Mouse (Mus musculus) ES-E14 (cell line): ENCODE measurements at regions not wholly inside any gene's neighbourhood (a gene's known extent, or its start where the extent isn't known, plus 50 kb on each side); places are given as distances from the start of the nearest gene placed in this dataset.

Experiments
- DNase-seq: peaks from one replicate; pipeline ENCODE4 v3.0.0-alpha.2; 2013; ENCODE audit warnings: low read depth, low spot score
- H3K27ac ChIP-seq: 2 replicates; pipeline ENCODE4 v1.5.1; 2012; ENCODE audit warnings: low read depth, mild to moderate bottlenecking, low read length, moderate library complexity, mixed read lengths; ENCODE audit not compliant: poor library complexity, insufficient read depth, severe bottlenecking
- H3K36me3 ChIP-seq: 2 replicates; pipeline ENCODE4 v1.6.1; 2012; ENCODE audit warnings: mild to moderate bottlenecking, low read length, moderate library complexity, mixed read lengths; ENCODE audit not compliant: control insufficient read depth, poor library complexity, insufficient read depth, severe bottlenecking
- H3K4me1 ChIP-seq, 2 experiments: fragments of 150-350 bp in 1 of 2; sonication (generic) in 1 of 2; 2 replicates each; pipeline ENCODE4 v1.6.1; 2012; ENCODE audit warnings: low read length in 2 of 2, mild to moderate bottlenecking in 1 of 2, mixed read lengths in 1 of 2; ENCODE audit not compliant: control insufficient read depth in 2 of 2, insufficient read depth in 2 of 2, poor library complexity in 1 of 2
- H3K4me3 ChIP-seq, 2 experiments: fragments of 150-350 bp in 1 of 2; sonication (generic) in 1 of 2; 2 replicates each; pipeline ENCODE4 v1.5.1; 2012; ENCODE audit warnings: low read length in 2 of 2, low read depth in 1 of 2, mild to moderate bottlenecking in 1 of 2, mixed read lengths in 1 of 2; ENCODE audit not compliant: insufficient read depth in 1 of 2, poor library complexity in 1 of 2, severe bottlenecking in 1 of 2
- H3K9ac ChIP-seq: 2 replicates; pipeline ENCODE4 v1.6.1; 2012; ENCODE audit warnings: low read depth, mild to moderate bottlenecking, low read length, mixed read lengths; ENCODE audit not compliant: poor library complexity, insufficient read depth, severe bottlenecking
- H3K9me3 ChIP-seq: fragments of 150-350 bp; sonication (generic); 2 replicates; pipeline ENCODE4 v1.6.1; 2012; ENCODE audit warnings: low read depth, mild to moderate bottlenecking, low read length; ENCODE audit not compliant: control insufficient read depth, insufficient read depth
- CHD2 ChIP-seq: IDR thresholded peaks from 2 replicates; pipeline ENCODE4 v1.6.1; 2014; ENCODE audit warnings: mild to moderate bottlenecking, low read depth, low read length, inconsistent platforms
- HCFC1 ChIP-seq: IDR thresholded peaks from 2 replicates; pipeline ENCODE4 v1.6.1; 2012; ENCODE audit warnings: low read length, inconsistent platforms, borderline replicate concordance; ENCODE audit not compliant: insufficient read depth
- MAFK ChIP-seq: IDR thresholded peaks from 2 replicates; pipeline ENCODE4 v1.6.1; 2014; ENCODE audit warnings: mild to moderate bottlenecking, low read depth, low read length, inconsistent platforms; ENCODE audit not compliant: insufficient read depth
- ZC3H11A ChIP-seq: IDR thresholded peaks from 2 replicates; pipeline ENCODE4 v1.6.1; 2012; ENCODE audit warnings: low read depth, mild to moderate bottlenecking, inconsistent platforms, low read length, borderline replicate concordance
- ZNF384 ChIP-seq: IDR thresholded peaks from 2 replicates; pipeline ENCODE4 v1.6.1; 2012; ENCODE audit warnings: low read depth, low read length, inconsistent platforms
- in situ Hi-C, 2 experiments: fragments of 600-800 bp; cut with MboI; formaldehyde crosslinking; loops; one replicate each; pipeline ENCODE4 v1.15.1; 2025; ENCODE audit warnings: low sequenced_read_pairs in 2 of 2, inconsistent platforms in 1 of 2; ENCODE audit not compliant: unreplicated experiment in 2 of 2

GRCm38 (mm10) chr9:47288587-47289199, 241.3 kb upstream of the Cadm1 start:
- TF ChIP-seq HCFC1: no peak
- TF ChIP-seq MAFK: no peak
- TF ChIP-seq ZNF384: no peak
- TF ChIP-seq CHD2: no peak
- TF ChIP-seq ZC3H11A: no peak
- Histone ChIP-seq H3K4me1 (peaks cover 0 to 5% of the 10 kb centered on the region in 2 experiments; a peak in 1 of 4 replicates), H3K27ac (no peak overlapping the region), H3K9ac (no peak overlapping the region), H3K4me3 (no peak overlapping the region), H3K9me3 (no peaks in the 10 kb centered on the region), H3K36me3 (no peaks in the 10 kb centered on the region)
- DNase-seq: no peak
- in situ Hi-C loops: no loop called here

- no peak for DNase-seq
- H3K36me3 ChIP-seq: no peaks in the 10 kb centered on the region
- H3K9ac ChIP-seq: no peak overlapping the region
- H3K27ac ChIP-seq: no peak overlapping the region
- TF ChIP-seq HCFC1 (no peak), CHD2 (no peak), MAFK (no peak), ZC3H11A (no peak), ZNF384 (no peak)
- H3K9me3 ChIP-seq: no peaks in the 10 kb centered on the region
- H3K4me1 ChIP-seq: no peaks in the 10 kb centered on the region
- in situ Hi-C loops: no loop called here
- H3K4me3 ChIP-seq: no peak overlapping the region
These were observed 229.3 kb upstream of the Cadm1 start for GRCm38 (mm10) chr9:47300633-47301032.

- in situ Hi-C loops: no loop called here
- no peak overlapping the region for H3K27ac ChIP-seq
- no peaks in the 10 kb centered on the region for H3K36me3 ChIP-seq
- H3K9ac ChIP-seq: no peak overlapping the region
- no peak overlapping the region for H3K4me3 ChIP-seq
- H3K9me3 ChIP-seq: no peaks in the 10 kb centered on the region
- TF ChIP-seq CHD2 (no peak), ZNF384 (no peak), MAFK (no peak), HCFC1 (no peak), ZC3H11A (no peak)
- H3K4me1 ChIP-seq: no peaks in the 10 kb centered on the region
- DNase-seq: no peak
These were observed 222.7 kb upstream of the Cadm1 start for GRCm38 (mm10) chr9:47307125-47307751.

GRCm38 (mm10) chr9:47307752-47308500, 222.0 kb upstream of the Cadm1 start:
- Histone ChIP-seq H3K27ac (no peak overlapping the region), H3K4me3 (no peak overlapping the region), H3K4me1 (no peaks in the 10 kb centered on the region), H3K36me3 (no peaks in the 10 kb centered on the region), H3K9me3 (no peaks in the 10 kb centered on the region), H3K9ac (no peak overlapping the region)
- in situ Hi-C loops: no loop called here
- no peak for DNase-seq
- TF ChIP-seq ZNF384: no peak
- TF ChIP-seq MAFK: no peak
- TF ChIP-seq HCFC1: no peak
- TF ChIP-seq CHD2: no peak
- no peak for TF ChIP-seq ZC3H11A
